Mouse (Mus musculus): ENCODE measurements around the gene Lgi2. TPM values are rescaled to one million over a fixed set of nuclear protein-coding genes. Genes with fewer than 3 reads are reported as not detected.

Gene Lgi2
- polyA plus RNA-seq, 1 experiment from 2014 or later: 3.0 TPM

- ATAC-seq (replicated peaks; ENCODE audit: insufficient number of reproducible peaks, low FRiP score, low TSS enrichment): no peak
- no peak overlapping the region for H3K27ac ChIP-seq (ENCODE audit: low read depth, low read length)
- H3K9me3 ChIP-seq (replicated peaks; ENCODE audit: control insufficient read depth, low read length): no peaks in the 10 kb centered on the region
- H3K36me3 ChIP-seq (ENCODE audit: control insufficient read depth, insufficient read depth, low read length): no peaks in the 10 kb centered on the region
- 40% methylated on average over 3 of the region's 3 CpGs for WGBS (ENCODE audit: insufficient replicate concordance)
- H3K4me2 ChIP-seq: no peak overlapping the region
- H3K4me1 ChIP-seq (ENCODE audit: control insufficient read depth, insufficient read depth, low read length): 0 out of 2 replicates have a peak, but pooled peaks cover 5% of the 10 kb centered on the region
- H3K9ac ChIP-seq (ENCODE audit: low read depth, low read length): no peak overlapping the region
- no peaks in the 10 kb centered on the region for H3K27me3 ChIP-seq (ENCODE audit: control insufficient read depth, insufficient read depth, low read length)
- no peak overlapping the region for H3K4me3 ChIP-seq (ENCODE audit: low read depth, low read length)
These were observed 15.0 kb downstream of the Lgi2 start for GRCm38 (mm10) chr5:52551318-52551632.

GRCm38 (mm10) chr5:52550613-52551317 is 15.5 kb downstream of the Lgi2 start:
- H3K9me3 ChIP-seq (replicated peaks; ENCODE audit: control insufficient read depth, low read length): no peaks in the 10 kb centered on the region
- WGBS (ENCODE audit: insufficient replicate concordance): 81% methylated on average over 13 of the region's 13 CpGs
- ATAC-seq (replicated peaks; ENCODE audit: insufficient number of reproducible peaks, low FRiP score, low TSS enrichment): no peak
- H3K27me3 ChIP-seq (ENCODE audit: control insufficient read depth, insufficient read depth, low read length): no peaks in the 10 kb centered on the region
- no peak overlapping the region for H3K4me3 ChIP-seq (ENCODE audit: low read depth, low read length)
- no peak overlapping the region for H3K9ac ChIP-seq (ENCODE audit: low read depth, low read length)
- H3K4me1 ChIP-seq (ENCODE audit: control insufficient read depth, insufficient read depth, low read length): 0 out of 2 replicates have a peak, but pooled peaks cover 5% of the 10 kb centered on the region
- H3K27ac ChIP-seq (ENCODE audit: low read depth, low read length): no peak overlapping the region
- H3K36me3 ChIP-seq (ENCODE audit: control insufficient read depth, insufficient read depth, low read length): no peaks in the 10 kb centered on the region
- H3K4me2 ChIP-seq: no peak overlapping the region

GRCm38 (mm10) chr5:52546950-52547349 is 19.3 kb downstream of the Lgi2 start:
- 42% methylated on average over 3 of the region's 3 CpGs for WGBS (ENCODE audit: insufficient replicate concordance)
- no peak for ATAC-seq (replicated peaks; ENCODE audit: insufficient number of reproducible peaks, low FRiP score, low TSS enrichment)

GRCm38 (mm10) chr5:52543770-52544169 is 22.5 kb downstream of the Lgi2 start:
- H3K27ac ChIP-seq (ENCODE audit: low read depth, low read length): no peak overlapping the region
- no peaks in the 10 kb centered on the region for H3K4me1 ChIP-seq (ENCODE audit: control insufficient read depth, insufficient read depth, low read length)
- H3K9me3 ChIP-seq (replicated peaks; ENCODE audit: control insufficient read depth, low read length): no peaks in the 10 kb centered on the region
- no peak for ATAC-seq (replicated peaks; ENCODE audit: insufficient number of reproducible peaks, low FRiP score, low TSS enrichment)
- H3K9ac ChIP-seq (ENCODE audit: low read depth, low read length): no peak overlapping the region
- no peak overlapping the region for H3K4me3 ChIP-seq (ENCODE audit: low read depth, low read length)
- H3K36me3 ChIP-seq (ENCODE audit: control insufficient read depth, insufficient read depth, low read length): no peaks in the 10 kb centered on the region
- no peaks in the 10 kb centered on the region for H3K27me3 ChIP-seq (ENCODE audit: control insufficient read depth, insufficient read depth, low read length)
- 83% methylated on average over 4 of the region's 4 CpGs for WGBS (ENCODE audit: insufficient replicate concordance)
- no peak overlapping the region for H3K4me2 ChIP-seq

More at GRCm38 (mm10) chr5:52546950-52547349, 19.3 kb downstream of the Lgi2 start:
- no peak overlapping the region for H3K4me3 ChIP-seq (ENCODE audit: low read depth, low read length)
- H3K9ac ChIP-seq (ENCODE audit: low read depth, low read length): no peak overlapping the region
- H3K4me1 ChIP-seq (ENCODE audit: control insufficient read depth, insufficient read depth, low read length): 0 out of 2 replicates have a peak, but pooled peaks cover 5% of the 10 kb centered on the region
- H3K27me3 ChIP-seq (ENCODE audit: control insufficient read depth, insufficient read depth, low read length): no peaks in the 10 kb centered on the region
- H3K9me3 ChIP-seq (replicated peaks; ENCODE audit: control insufficient read depth, low read length): no peaks in the 10 kb centered on the region
- H3K36me3 ChIP-seq (ENCODE audit: control insufficient read depth, insufficient read depth, low read length): no peaks in the 10 kb centered on the region
- no peak overlapping the region for H3K27ac ChIP-seq (ENCODE audit: low read depth, low read length)
- H3K4me2 ChIP-seq: no peak overlapping the region

- Histone ChIP-seq H3K9me3 (replicated peaks; ENCODE audit: control insufficient read depth, low read length) (no peaks in the 10 kb centered on the region), H3K9ac (ENCODE audit: low read depth, low read length) (no peak overlapping the region), H3K36me3 (ENCODE audit: control insufficient read depth, insufficient read depth, low read length) (no peaks in the 10 kb centered on the region), H3K4me2 (no peak overlapping the region), H3K4me3 (ENCODE audit: low read depth, low read length) (no peak overlapping the region), H3K27ac (ENCODE audit: low read depth, low read length) (no peak overlapping the region), H3K27me3 (ENCODE audit: control insufficient read depth, insufficient read depth, low read length) (no peaks in the 10 kb centered on the region), H3K4me1 (ENCODE audit: control insufficient read depth, insufficient read depth, low read length) (0 out of 2 replicates have a peak, but pooled peaks cover 3% of the 10 kb centered on the region)
- WGBS (ENCODE audit: insufficient replicate concordance): 53% methylated on average over 3 of the region's 3 CpGs
- ATAC-seq (replicated peaks; ENCODE audit: insufficient number of reproducible peaks, low FRiP score, low TSS enrichment): no peak
These were observed 26.1 kb downstream of the Lgi2 start for GRCm38 (mm10) chr5:52540186-52540585.

DNA sequence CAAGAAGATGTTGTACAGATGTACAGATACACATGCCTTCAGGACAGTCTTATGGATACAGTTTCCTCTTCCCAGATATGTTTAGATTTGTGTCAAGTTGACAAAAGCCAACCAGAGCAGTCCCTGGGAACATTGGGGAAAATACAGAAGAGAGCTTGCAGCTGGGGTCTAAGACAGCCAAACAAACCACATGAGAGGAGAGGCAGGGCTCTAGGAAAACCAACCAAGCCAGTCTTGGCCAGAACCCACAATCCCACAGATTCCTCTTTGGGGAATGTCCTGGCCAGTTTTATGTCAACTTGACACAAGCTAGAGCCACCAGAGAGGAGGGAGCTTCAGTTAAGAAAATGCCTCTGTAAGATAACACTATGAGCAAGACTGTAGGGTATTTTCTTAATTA is 26.8 kb downstream of the Lgi2 start:
- H3K27me3 ChIP-seq (ENCODE audit: control insufficient read depth, insufficient read depth, low read length): no peaks in the 10 kb centered on the region
- no peaks in the 10 kb centered on the region for H3K36me3 ChIP-seq (ENCODE audit: control insufficient read depth, insufficient read depth, low read length)
- H3K9ac ChIP-seq (ENCODE audit: low read depth, low read length): no peak overlapping the region
- no peaks in the 10 kb centered on the region for H3K9me3 ChIP-seq (replicated peaks; ENCODE audit: control insufficient read depth, low read length)
- no peak overlapping the region for H3K4me3 ChIP-seq (ENCODE audit: low read depth, low read length)
- H3K4me1 ChIP-seq (ENCODE audit: control insufficient read depth, insufficient read depth, low read length): 0 out of 2 replicates have a peak, but pooled peaks cover 8% of the 10 kb centered on the region
- H3K27ac ChIP-seq (ENCODE audit: low read depth, low read length): no peak overlapping the region
- no peak overlapping the region for H3K4me2 ChIP-seq
- no peak for ATAC-seq (replicated peaks; ENCODE audit: insufficient number of reproducible peaks, low FRiP score, low TSS enrichment)

- H3K27ac ChIP-seq (ENCODE audit: low read depth, low read length): no peak overlapping the region
- WGBS (ENCODE audit: insufficient replicate concordance): 72% methylated on average over 7 of the region's 7 CpGs
- no peak for ATAC-seq (replicated peaks; ENCODE audit: insufficient number of reproducible peaks, low FRiP score, low TSS enrichment)
These were observed 29.2 kb downstream of the Lgi2 start for GRCm38 (mm10) chr5:52537024-52537423.

GRCm38 (mm10) chr5:52534798-52535590 is 31.3 kb downstream of the Lgi2 start:
- 48% methylated on average over 14 of the region's 14 CpGs for WGBS (ENCODE audit: insufficient replicate concordance)
- no peak for ATAC-seq (replicated peaks; ENCODE audit: insufficient number of reproducible peaks, low FRiP score, low TSS enrichment)
- H3K4me1 ChIP-seq (ENCODE audit: control insufficient read depth, insufficient read depth, low read length): 0 out of 2 replicates have a peak, but pooled peaks cover 8% of the 10 kb centered on the region
- no peaks in the 10 kb centered on the region for H3K27me3 ChIP-seq (ENCODE audit: control insufficient read depth, insufficient read depth, low read length)
- no peaks in the 10 kb centered on the region for H3K36me3 ChIP-seq (ENCODE audit: control insufficient read depth, insufficient read depth, low read length)
- no peaks in the 10 kb centered on the region for H3K9me3 ChIP-seq (replicated peaks; ENCODE audit: control insufficient read depth, low read length)
- H3K9ac ChIP-seq (ENCODE audit: low read depth, low read length): no peak overlapping the region
- H3K4me2 ChIP-seq: peak overlapping the region; percentile 17; the same call in 1 of the 2 replicates
- no peak overlapping the region for H3K4me3 ChIP-seq (ENCODE audit: low read depth, low read length)
- H3K27ac ChIP-seq (ENCODE audit: low read depth, low read length): no peak overlapping the region

More at GRCm38 (mm10) chr5:52537024-52537423, 29.2 kb downstream of the Lgi2 start:
- Histone ChIP-seq H3K36me3 (ENCODE audit: control insufficient read depth, insufficient read depth, low read length) (no peaks in the 10 kb centered on the region), H3K27me3 (ENCODE audit: control insufficient read depth, insufficient read depth, low read length) (no peaks in the 10 kb centered on the region), H3K4me3 (ENCODE audit: low read depth, low read length) (no peak overlapping the region), H3K9ac (ENCODE audit: low read depth, low read length) (no peak overlapping the region), H3K9me3 (replicated peaks; ENCODE audit: control insufficient read depth, low read length) (no peaks in the 10 kb centered on the region), H3K4me2 (no peak overlapping the region), H3K4me1 (ENCODE audit: control insufficient read depth, insufficient read depth, low read length) (0 out of 2 replicates have a peak, but pooled peaks cover 8% of the 10 kb centered on the region)
